Mouse (Mus musculus): ENCODE measurements around the gene Klf1.

Klf1 gene

DNA sequence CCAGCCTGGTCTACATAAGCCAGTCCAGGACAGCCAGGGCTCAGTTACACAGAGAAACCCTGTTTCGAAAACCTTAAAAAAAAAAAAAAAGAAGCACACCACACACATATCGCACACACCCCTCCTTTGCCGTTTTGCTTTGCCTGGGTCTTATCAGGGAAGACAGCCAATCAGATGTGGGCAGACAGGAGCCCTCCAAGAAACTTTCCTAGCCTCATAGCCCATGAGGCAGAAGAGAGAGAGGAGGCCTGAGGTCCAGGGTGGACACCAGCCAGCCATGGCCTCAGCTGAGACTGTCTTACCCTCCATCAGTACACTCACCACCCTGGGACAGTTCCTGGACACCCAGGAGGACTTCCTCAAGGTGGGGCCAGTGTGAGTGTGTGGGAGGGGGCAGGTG, at the start of gene Klf1:
TSS of gene Klf1 (plus strand) at position 177 of the 400 bp plus-strand sequence.
- DNase-seq = no peak

DNA sequence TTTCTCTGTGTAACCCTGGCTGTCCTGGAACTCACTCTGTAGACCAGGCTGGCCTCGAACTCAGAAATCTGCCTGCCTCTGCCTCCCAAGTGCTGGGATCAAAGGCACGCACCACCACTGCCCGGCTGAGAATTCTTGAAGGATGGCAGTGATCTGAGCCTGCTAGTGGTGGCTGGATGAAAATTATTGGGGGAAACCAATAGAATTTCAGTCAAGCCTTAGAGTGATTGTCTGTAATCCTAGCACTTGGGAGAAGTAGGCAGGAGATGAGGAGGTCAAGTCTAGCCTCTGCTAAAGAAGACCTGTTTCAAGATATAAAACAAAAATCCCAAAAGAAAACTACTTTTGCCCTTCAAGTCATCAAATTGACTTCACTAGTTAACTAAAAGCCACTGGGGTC, 45.3 kb upstream of the Klf1 start:
- DNase-seq = no peak

DNA sequence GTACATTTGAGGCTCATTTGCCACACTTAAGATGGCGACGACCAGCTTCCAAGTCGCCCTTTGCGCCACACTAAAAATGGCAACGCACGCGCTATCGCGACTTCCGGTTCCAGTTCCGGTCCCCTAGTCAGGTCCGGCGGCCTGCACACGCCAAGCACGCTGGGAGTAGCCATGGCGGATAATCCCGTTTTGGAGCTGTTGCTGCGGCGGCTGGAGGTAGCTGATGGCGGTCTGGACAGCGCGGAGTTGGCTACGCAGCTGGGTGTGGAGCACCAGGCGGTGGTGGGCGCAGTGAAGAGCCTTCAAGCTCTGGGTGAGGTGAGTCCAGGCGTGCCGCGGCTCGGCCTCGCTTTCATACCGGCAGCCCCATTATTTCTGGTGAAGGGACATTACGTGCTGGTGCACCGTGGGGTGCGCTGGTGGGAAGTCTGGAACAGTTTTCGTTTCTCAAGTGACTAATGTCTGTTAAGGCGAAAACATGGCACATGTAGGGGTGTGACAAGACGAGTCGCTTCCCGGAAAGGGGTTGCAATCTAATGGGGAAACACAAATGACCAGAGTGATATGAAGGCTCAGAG, 44.8 kb upstream of the Klf1 start, which contains the start of gene Farsa:
TSS of gene Farsa (plus strand) at position 126 of the 578 bp plus-strand sequence.
- peak; percentile 94 to 95 for DNase-seq

DNA sequence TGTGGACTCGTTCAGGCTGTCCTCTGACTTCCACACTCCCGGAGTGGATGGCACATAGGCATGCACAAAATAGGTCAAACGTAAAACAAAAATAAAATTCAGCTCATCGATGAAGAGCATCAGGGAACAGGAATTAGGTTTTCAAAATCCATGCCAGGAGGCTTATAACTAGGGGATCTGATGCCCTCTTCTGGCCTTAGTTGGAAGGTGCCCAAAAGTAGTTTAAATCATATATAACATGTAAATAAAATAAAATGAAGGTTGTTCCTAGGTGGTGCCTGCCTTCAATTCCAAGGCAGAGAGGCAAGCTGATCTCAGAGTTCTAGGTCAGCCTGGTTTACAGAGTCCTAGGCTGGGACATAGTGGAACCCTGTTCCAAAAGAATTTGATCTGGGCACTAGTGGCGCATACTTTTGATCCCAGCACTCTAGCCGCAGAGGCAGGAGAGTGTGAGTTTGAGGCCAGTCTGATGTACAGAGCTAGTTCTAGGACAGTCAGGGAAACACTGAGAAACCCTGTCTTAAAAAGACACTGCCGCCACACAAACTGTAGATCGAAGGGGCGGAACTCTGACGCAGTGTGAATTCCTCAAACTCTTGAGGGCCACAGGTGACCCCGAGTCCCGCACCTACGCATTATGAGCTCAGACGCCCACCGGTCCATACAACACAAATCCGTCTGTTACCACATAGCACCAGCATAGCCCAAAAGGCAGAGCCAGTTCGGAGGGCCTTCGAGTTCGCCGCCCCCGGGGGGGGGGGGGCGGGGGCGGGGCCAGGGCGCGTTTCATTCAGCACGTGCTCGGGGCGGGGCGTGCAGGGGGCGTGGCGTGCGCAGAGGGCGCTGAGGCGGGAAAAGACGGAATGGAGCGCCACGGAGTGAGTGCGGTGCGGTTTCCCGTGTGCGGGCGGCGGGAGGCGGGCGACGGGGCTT, 30.1 kb upstream of the Klf1 start, which contains the start of gene Syce2:
TSS of gene Syce2 (plus strand) at position 736 of the 933 bp plus-strand sequence.
- DNase-seq = peak; percentile 84 to 87

DNA sequence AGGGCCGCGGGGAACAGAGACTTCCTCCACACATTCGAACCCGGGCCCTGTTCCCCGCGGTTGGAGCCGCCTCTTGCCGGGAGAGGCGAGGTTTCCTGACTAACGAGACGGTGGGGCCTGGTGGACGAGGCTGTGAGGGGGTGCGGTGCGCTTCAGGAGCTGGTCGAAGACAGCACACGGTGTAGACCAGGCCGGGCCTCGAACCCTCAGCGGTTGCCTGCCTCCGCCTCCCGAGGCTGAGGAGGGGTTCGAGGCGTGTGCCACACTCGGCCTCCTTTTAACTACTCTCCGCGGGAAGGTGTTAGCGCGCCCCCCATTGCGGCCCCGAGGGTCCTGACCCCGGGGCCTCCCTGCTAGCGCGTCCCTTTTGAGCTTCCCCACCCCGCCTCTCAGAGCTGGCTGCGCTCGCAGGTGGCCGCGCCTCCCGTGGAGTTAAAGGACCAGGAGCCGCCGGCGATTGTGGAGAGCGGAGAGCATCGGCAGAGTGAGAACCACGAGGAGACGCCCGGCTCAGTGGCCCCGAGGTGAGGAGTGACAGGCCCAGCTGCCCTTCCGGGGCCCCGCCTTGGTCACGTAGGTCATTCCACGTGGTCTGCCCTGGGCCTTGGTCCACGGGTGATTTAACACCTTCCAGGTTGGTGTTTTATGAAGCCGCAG, 29.3 kb upstream of the Klf1 start:
- peak; percentile 48 to 56 for DNase-seq

DNA sequence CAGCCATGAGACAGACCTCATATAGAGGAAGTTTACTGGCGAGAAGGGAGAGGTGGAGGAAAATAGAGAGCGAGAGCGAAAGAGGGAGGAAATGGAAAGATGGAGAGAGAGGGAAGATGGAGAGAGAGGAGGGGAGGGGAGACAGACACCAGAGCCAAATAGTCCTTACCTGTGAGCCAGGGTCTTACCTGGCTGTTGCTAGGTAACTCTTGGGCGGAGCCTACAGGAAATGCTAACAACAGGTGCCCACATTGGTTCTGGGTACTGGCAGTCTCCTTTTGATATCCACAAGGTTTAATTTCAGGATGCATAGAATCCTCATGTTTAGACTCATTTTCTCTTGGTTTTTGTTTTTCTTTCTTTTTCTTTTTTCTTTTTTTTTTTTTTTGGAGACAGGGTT, 28.7 kb upstream of the Klf1 start:
- DNase-seq = no peak

DNA sequence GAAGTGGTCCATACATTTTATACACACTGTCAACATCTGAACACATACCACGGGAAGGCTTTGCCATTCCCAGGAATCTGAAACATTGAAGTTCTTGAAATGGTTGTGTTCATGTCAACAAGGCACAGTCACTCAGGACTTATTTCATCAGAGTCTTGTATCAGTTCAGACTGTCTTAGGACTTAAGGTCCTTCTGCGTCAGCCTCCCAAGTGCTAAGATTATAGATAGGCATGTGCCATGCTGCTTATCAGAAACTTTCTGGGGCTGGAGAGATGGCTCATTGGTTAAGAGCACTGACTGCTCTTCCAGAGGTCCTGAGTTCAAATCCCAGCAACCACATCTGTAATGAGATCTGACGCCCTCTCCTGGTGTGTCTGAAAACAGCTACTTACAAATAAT, 27.4 kb upstream of the Klf1 start:
- no peak for DNase-seq

DNA sequence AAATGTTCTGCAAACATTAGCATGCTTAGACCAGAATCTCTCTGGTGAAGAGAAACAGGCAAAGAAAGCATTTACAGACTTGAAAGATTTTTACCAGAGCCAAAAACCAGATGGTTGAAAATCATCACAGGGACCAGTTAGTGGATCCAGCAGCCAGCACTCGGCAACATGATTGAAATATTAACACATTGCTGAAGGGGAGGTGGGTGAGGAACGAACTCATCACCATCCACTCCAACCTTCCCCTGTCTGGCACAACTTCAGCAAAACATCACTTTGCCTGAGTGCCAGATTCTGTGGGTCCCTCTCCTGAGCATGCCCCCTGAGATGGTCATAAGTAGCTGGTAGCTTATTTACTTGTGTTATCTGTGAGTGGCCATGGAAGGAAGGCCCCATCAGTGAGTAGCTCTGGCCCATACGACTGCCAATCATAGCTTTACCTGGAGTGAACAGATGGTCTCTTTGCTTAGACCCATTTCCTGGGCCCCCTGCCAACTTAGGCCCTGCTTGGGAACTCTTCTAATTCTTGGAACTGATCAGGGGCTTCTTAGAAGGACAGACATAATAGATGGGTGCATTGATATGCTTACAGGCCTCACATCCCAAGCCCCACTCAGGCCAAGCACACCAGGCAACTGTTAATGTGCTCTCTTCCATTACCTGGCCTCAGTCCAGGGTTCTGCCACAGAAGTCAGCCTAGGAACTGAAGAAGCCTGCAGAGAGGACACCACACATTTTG, 24.3 kb upstream of the Klf1 start:
- no peak for DNase-seq

DNA sequence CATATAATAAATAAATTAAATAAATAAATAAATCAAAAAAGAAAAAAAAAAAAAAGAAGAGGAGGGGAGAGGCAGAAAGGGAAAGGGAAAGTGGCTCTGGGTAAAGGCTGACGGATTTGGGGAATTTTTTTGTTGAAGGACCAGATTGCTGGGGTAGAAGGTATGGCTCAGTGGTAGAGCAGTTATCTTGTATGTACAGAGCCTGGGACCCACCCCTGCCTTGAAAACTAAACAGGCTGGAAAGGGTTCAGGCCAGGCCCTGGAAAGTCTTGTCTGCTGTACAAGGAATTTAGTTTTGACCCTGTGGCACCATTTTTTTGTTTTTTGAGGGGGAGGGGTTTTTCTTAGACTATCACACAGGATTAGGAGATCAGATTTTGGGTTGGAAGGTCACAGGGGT, 22.8 kb upstream of the Klf1 start:
- DNase-seq = no peak

DNA sequence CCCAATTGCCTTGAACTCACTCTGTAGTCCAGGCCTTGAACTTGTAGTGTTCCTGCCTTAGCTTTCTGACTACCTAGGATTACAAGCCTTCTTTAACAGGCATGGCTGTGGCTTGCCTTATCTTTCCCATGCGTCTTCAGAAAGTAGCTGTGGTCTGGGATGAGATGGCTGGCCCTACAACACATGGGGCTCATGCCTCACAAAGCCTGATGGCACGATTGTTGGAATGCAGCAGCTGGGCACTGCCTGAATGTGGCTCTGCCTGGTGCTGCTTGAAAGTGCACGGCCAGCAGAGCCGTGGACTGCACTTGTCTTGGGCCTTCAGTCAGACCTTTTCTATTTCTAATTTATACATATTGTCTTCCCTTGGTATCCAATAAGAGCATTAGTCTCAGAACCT, 17.0 kb upstream of the Klf1 start:
- no peak for DNase-seq

DNA sequence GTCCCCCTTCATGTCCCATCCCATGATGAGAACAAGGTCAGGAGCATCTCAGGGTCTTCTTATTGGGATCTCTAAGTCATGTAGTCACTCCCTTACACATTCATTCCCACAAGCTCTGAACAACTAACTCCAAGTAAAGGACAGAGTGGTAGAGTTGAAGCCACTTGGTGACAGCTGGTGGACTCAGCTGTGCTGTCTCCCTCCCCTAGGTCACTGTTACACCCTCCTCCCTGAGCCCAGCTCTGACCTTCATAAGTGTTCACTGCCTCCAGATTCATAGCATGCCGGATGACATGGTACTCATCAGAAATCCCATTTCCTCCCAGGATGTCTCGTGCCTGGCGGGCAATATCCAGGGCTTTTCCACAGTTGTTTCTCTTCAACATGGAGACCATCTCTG, 13.4 kb upstream of the Klf1 start:
- no peak for DNase-seq

DNA sequence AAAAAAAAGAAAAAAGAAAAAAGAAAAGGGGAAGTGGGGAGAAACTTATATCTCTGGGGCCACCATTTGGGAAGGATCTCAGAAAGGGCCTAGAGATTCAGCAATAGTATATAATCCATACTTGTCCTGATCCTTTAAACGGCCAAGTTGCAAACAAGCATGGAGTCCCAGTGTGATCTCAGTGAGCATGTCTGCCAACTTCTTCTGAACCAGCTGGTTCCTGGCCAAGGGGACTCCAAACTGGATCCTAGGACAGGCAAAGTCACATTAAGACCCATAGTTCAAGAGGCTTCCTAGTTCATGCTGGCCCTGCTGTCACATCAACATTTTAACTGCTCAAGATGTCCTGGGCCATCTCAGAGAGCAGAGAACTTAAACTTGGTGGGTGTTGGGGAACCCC, 12.6 kb upstream of the Klf1 start:
- DNase-seq = no peak

DNA sequence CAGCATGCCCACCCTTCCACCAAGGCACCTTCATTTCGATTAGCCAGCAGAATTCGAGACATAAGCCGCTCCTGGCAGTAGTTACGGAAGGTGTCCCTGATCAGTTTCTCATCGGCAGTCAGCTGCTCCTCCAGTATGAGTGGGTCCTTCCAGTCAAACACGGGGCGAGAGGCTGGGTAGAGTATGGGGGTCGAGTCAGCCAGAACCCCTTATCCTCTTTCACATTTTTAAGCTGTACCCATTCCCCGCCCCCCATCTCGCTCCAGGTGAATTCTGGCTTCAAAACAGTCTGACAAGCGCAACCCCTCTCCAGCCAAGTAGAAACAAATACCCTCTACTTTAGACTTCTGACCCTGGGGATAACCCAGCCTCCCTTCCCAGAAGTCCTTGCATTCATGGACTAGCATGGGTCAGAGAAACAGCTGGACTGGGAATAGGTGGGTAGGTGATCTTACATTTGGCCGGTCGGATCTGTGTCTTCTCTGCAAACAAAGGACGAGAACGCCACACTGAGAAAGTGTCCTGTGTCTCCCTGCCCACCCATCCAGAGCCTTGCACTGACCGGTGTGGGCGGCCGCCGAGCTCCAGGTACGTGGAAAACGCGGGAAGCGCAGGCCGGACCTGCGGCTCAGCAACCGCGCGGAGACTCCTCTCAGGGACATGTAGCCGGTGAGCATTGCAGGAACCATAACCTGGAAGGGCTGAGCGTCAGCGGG, 8.6 kb upstream of the Klf1 start:
- no peak for DNase-seq

DNA sequence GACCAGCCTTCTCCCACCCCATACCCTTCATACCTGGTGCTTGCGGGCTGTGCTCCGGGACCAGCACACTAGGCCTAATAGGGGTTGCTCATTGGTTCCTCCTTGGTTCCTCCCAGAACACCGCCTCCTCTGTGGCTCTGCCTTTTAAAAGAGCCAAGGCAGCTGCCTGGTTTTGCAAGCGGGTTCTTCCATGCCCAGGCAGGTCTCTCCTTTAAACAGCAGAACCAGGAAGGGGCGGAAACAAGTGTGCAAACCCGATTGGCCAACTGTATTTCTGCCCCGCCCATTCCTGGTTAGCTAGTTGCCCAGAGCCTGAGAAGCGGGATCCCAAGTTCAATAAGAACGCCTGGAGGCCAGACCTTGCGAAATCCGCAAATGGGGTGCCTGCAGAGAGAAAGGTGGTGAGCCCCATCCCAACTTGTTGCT, 8.0 kb upstream of the Klf1 start, which contains the start of gene Gcdh:
TSS of gene Gcdh (minus strand) at position 213 of the 426 bp plus-strand sequence.
- peak; percentile 92 to 94 for DNase-seq

DNA sequence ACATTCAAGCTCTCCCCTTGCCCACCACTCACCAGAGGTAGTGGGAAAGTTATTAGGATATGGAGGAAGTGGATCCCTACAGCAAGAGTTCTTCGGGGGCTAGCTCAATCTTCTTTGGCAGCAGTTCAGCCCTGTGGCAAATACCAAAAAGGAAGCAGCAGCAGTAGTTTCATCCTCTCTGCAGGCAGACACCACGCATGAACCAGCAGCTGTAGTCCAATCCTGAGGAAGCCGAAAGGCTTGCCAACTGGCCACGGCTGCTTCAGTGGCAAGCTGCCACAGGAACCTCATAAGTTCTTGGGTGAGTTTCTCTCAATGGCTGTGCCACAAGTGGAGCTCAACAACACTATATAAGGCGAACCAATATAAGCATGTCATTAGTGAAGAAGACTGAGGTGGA, 5.8 kb upstream of the Klf1 start:
- DNase-seq = no peak

DNA sequence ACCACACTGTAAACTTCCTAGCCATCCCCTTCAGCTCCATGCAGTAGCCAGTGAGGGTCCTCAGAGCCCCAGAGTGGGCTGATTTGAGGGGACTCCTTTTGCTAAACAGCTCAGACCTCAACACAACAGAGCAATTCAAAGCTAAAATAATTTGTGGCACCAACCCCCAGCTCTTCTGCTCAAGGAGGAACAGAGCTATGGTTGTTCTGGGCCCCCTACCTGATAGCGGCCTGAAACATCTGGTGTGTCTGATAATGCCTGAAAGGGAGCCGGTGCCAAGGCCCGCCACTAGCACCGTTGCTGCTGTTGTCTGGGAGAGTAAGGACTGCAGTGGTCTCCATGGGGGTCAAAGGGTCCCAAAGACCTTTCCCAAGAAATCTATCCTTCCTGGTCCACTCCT, 657 bp upstream of the Klf1 start:
- no peak for DNase-seq

DNA sequence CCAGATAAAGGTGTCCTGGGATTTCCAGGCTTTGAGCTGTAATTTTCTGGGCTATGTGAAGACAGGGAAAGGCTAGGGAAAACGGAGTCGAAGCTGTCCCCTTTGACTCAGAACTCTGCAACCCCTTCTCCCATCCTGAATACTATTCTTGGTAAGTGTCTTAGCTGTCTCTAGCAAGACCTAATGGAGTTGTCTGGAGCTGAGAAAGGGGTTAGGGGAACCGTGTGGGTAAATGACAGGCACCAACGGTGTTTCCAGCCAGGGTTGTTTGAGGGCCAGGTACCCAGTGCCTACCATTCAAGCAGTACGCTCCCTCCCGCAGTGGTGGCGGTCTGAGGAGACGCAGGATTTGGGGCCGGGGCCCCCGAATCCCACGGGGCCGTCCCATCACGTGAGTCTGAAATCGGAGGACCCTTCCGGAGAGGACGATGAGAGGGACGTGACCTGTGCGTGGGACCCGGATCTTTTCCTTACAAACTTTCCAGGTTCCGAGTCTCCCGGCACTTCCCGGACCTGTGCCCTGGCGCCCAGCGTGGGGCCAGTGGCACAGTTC, 715 bp downstream of the Klf1 start:
- DNase-seq = no peak

DNA sequence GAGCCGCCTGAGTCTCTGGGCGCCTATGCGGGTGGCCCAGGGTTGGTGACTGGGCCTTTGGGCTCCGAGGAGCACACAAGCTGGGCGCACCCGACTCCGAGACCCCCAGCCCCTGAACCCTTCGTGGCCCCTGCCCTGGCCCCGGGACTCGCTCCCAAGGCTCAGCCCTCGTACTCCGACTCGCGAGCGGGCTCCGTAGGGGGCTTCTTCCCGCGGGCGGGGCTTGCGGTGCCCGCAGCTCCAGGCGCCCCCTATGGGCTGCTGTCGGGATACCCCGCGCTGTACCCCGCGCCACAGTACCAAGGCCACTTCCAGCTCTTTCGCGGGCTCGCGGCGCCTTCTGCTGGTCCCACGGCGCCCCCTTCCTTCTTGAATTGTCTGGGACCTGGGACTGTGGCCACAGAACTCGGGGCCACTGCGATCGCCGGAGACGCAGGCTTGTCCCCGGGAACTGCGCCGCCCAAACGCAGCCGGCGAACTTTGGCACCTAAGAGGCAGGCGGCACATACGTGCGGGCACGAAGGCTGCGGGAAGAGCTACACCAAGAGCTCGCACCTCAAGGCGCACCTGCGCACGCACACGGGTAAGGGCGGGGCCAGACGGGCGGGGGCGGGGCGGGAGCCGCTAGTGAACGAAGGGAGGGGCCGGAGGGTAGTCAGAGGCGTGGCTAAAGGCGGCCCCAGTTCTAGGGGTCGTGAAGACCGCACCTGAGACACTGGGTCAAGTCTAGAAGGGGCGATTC, 1.4 kb downstream of the Klf1 start:
- peak; percentile 95 for DNase-seq

DNA sequence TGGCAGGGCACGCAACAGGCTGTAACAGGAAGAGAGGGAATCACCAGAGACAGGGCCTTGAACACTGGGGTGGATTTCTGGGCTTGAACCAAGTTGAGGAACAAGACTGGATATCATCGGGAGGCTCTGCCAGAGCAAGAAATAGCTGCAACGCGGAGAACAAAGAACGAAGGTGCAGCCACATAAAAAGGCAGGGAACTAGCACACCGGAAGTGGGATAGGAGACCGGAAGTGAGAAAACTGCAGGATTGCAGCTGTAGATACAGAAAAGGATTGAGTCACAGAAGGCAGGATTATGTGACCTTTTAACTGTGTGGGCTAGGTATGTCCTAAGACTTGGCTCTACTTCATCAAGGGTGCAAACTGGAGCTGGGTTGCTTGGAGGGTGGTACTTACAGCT, 2.6 kb downstream of the Klf1 start:
- no peak for DNase-seq

DNA sequence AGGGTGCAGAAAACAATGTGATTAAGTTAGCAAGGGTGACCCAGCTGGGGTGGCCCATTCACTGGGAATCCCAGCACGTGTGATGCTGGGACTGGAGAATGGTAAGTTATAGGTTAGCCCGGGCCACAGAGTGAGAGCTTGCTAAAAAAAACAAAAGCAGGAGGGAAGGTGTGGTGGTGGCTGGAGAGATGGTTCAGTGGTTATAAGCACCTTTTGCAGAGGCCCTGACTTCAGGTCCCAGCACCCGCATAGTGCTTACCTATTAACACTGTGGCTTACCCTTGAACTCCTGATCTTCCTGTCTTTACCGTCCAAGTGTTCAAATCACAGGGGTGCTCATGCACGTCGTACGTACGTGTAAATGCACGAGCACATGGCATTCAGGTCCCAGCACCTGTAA, 5.3 kb downstream of the Klf1 start:
- DNase-seq = no peak

DNA sequence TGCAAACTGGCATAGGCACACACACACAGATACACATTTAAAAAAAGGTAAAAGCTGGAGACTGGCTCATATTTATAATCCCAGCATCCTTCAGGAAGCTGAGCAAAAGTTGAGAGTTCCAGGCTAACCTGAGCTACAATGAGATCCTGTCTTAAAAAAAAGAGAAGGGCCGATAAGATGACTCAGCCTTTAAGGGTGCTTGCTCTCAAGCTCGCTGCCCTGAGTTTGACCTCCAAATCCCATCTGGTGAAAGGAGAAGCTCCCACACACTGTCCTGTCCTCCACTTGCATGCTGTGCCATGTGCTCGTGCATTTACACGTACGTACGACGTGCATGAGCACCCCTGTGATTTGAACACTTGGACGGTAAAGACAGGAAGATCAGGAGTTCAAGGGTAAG, 5.8 kb downstream of the Klf1 start:
- DNase-seq = no peak

Measured in lung, postnatal 4 days (tissue).